Mouse (Mus musculus) forebrain, embryonic 11.5 days (tissue): ENCODE measurements around the gene Dennd5b. TPM values are rescaled to one million over a fixed set of nuclear protein-coding genes. Genes with fewer than 3 reads are reported as not detected.
"Not testable (repeated sequence)": the region's sequence is repeated elsewhere in the genome, so short reads cannot be mapped to it uniquely, and the experiment has no call there.

Experiments used
- ATAC-seq: fragments of 200-750 bp; cut with Nextera tagmentation; replicated peaks from 2 replicates; pipeline ENCODE4 v1.8.0; 2017; ENCODE audit warnings: moderate TSS enrichment; ENCODE audit not compliant: low FRiP score
- DNase-seq: peaks from one replicate; pipeline ENCODE4 v3.0.0-alpha.2; 2017; ENCODE audit warnings: low spot score
- H3K27ac ChIP-seq: fragments of 300-500 bp; sonication (generic); 2 replicates; pipeline ENCODE4 v1.5.1; 2014; ENCODE audit warnings: low read depth, low read length
- H3K27me3 ChIP-seq: fragments of 300-500 bp; sonication (generic); 2 replicates; pipeline ENCODE4 v1.6.1; 2014; ENCODE audit warnings: mild to moderate bottlenecking, low read length, mixed read lengths; ENCODE audit not compliant: control insufficient read depth, insufficient read depth
- H3K36me3 ChIP-seq: fragments of 300-500 bp; sonication (generic); 2 replicates; pipeline ENCODE4 v1.6.1; 2014; ENCODE audit warnings: mild to moderate bottlenecking, low read length, moderate library complexity, mixed read lengths; ENCODE audit not compliant: control insufficient read depth, insufficient read depth
- H3K4me1 ChIP-seq: fragments of 300-500 bp; sonication (generic); replicated peaks from 2 replicates; pipeline ENCODE4 v1.6.1; 2014; ENCODE audit warnings: low read length, mixed read lengths; ENCODE audit not compliant: control insufficient read depth, insufficient read depth
- H3K4me2 ChIP-seq: fragments of 300-500 bp; sonication (generic); 2 replicates; pipeline ENCODE4 v1.6.1; 2014; ENCODE audit warnings: low read depth, mild to moderate bottlenecking, low read length, moderate library complexity, mixed read lengths; ENCODE audit not compliant: severe bottlenecking
- H3K4me3 ChIP-seq: fragments of 300-500 bp; sonication (generic); 2 replicates; pipeline ENCODE4 v1.5.1; 2014; ENCODE audit warnings: low read depth, low read length
- H3K9ac ChIP-seq: fragments of 300-500 bp; sonication (generic); 2 replicates; pipeline ENCODE4 v1.6.1; 2014; ENCODE audit warnings: low read length
- H3K9me3 ChIP-seq: fragments of 300-500 bp; sonication (generic); 2 replicates; pipeline ENCODE4 v1.6.1; 2016; ENCODE audit warnings: low read length, mixed read lengths; ENCODE audit not compliant: control insufficient read depth
- WGBS: fragments of 180-500 bp; shearing (Covaris S2); extraction: QIAGEN DNeasy Blood & Tissue Kit; methylation state at CpG from one replicate; pipeline ENCODE4 v1.1.7; 2014; 5-methylcytosine and 5-hydroxymethylcytosine counted together
- polyA plus RNA-seq: library from polyadenylated mRNA; unstranded; fragments of >200 nt; fragmentation: Nextera tagmentation; extraction: Ambion mirVana; gene quantifications from 2 replicates; pipeline ENCODE4 v1.2.1, GENCODE M21; 2014

Gene Dennd5b
- polyA plus RNA-seq, 1 experiment from 2014 or later: 19.8 TPM

- WGBS: under 1% methylated on average over 30 of the region's 30 CpGs
- no peak for DNase-seq
- H3K9ac ChIP-seq: peak overlapping the region; percentile 99
- H3K4me2 ChIP-seq: peak overlapping the region; percentile 63
- H3K27ac ChIP-seq: peak overlapping the region; percentile 91
- no peaks in the 10 kb centered on the region for H3K9me3 ChIP-seq
- H3K4me1 ChIP-seq: peaks cover 7% of the 10 kb centered on the region; the same call in 1 of the 2 replicates
- no peaks in the 10 kb centered on the region for H3K27me3 ChIP-seq
- no peak; the same call in 1 of the 2 replicates for ATAC-seq
- H3K36me3 ChIP-seq: no peaks in the 10 kb centered on the region; the same call in 1 of the 2 replicates
- H3K4me3 ChIP-seq: peak overlapping the region; percentile 95
Observed at GRCm38 (mm10) chr6:148944344-148944766, 157.1 kb downstream of the Dennd5b start.

- DNase-seq: no peak
- ATAC-seq: no peak
- Histone ChIP-seq H3K4me3 (peak overlapping the region; percentile 95), H3K4me2 (peak overlapping the region; percentile 63), H3K9ac (peak overlapping the region; percentile 99), H3K27ac (no peak overlapping the region), H3K36me3 (no peaks in the 10 kb centered on the region; the same call in 1 of the 2 replicates), H3K4me1 (peaks cover 7% of the 10 kb centered on the region; the same call in 1 of the 2 replicates), H3K27me3 (no peaks in the 10 kb centered on the region), H3K9me3 (no peaks in the 10 kb centered on the region)
- WGBS: 15% methylated on average over 3 of the region's 3 CpGs
Observed at GRCm38 (mm10) chr6:148943695-148944094, 157.8 kb downstream of the Dennd5b start.

GRCm38 (mm10) chr6:148942406-148942805 is 159.1 kb downstream of the Dennd5b start:
- 68% methylated on average over 4 of the region's 4 CpGs for WGBS
- no peaks in the 10 kb centered on the region for H3K9me3 ChIP-seq
- no peaks in the 10 kb centered on the region for H3K27me3 ChIP-seq
- ATAC-seq: no peak
- H3K36me3 ChIP-seq: no peaks in the 10 kb centered on the region; the same call in 1 of the 2 replicates
- DNase-seq: no peak
- H3K4me2 ChIP-seq: no peak overlapping the region
- H3K27ac ChIP-seq: no peak overlapping the region
- peaks cover 7% of the 10 kb centered on the region; the same call in 1 of the 2 replicates for H3K4me1 ChIP-seq
- H3K9ac ChIP-seq: no peak overlapping the region
- H3K4me3 ChIP-seq: no peak overlapping the region

- no peak for ATAC-seq
- 52% methylated on average over 5 of the region's 5 CpGs for WGBS
- peaks cover 5% of the 10 kb centered on the region; the same call in 1 of the 2 replicates for H3K4me1 ChIP-seq
- no peaks in the 10 kb centered on the region for H3K27me3 ChIP-seq
- no peaks in the 10 kb centered on the region for H3K9me3 ChIP-seq
- H3K4me3 ChIP-seq: no peak overlapping the region
- H3K9ac ChIP-seq: no peak overlapping the region
- no peak overlapping the region for H3K4me2 ChIP-seq
- H3K36me3 ChIP-seq: no peaks in the 10 kb centered on the region; the same call in 1 of the 2 replicates
- no peak for DNase-seq
- no peak overlapping the region for H3K27ac ChIP-seq
Observed at GRCm38 (mm10) chr6:148941880-148942279, 159.6 kb downstream of the Dennd5b start.

- not testable (repeated sequence) for H3K27ac ChIP-seq, ATAC-seq, H3K36me3 ChIP-seq, H3K9ac ChIP-seq, H3K4me1 ChIP-seq, DNase-seq, H3K4me3 ChIP-seq, H3K27me3 ChIP-seq, H3K9me3 ChIP-seq, H3K4me2 ChIP-seq
- 91% methylated on average over 2 of the region's 3 CpGs for WGBS
Observed at GRCm38 (mm10) chr6:148940383-148940782, 161.1 kb downstream of the Dennd5b start.

Other genes starting within 250 kb of the Dennd5b start
- 14.1 and 15.8 TPM in 2 replicates for gene Caprin2, start 205.4 kb downstream of the Dennd5b start, polyA plus RNA-seq
- 292 and 305 TPM in 2 replicates for gene Sinhcaf, start 155.2 kb downstream of the Dennd5b start, polyA plus RNA-seq
- not detected in 2 replicates for gene Gm10203, start 28.5 kb upstream of the Dennd5b start, polyA plus RNA-seq
- gene Etfbkmt, start 38.2 kb upstream of the Dennd5b start, polyA plus RNA-seq: 9.6 and 10.2 TPM in 2 replicates
- gene Amn1, start 87.0 kb upstream of the Dennd5b start, polyA plus RNA-seq: 57.3 and 62.9 TPM in 2 replicates
- gene Resf1, start 207.7 kb upstream of the Dennd5b start, polyA plus RNA-seq: 42.6 and 49.9 TPM in 2 replicates